Mouse (Mus musculus) brown adipose tissue, adult 24 weeks (tissue): ENCODE data around the gene Plekha6. TPM values are rescaled to one million over a fixed set of nuclear protein-coding genes. Genes with fewer than 3 reads are reported as not detected.

Experiments
- H3K27ac ChIP-seq: fragments of 200-500 bp; replicated peaks from 2 replicates; pipeline ENCODE4 v1.5.1; 2012; ENCODE audit warnings: low read depth, mild to moderate bottlenecking, low read length
- H3K4me1 ChIP-seq: fragments of 200-500 bp; 2 replicates; pipeline ENCODE4 v1.6.1; 2012; ENCODE audit warnings: low read length, mixed read lengths; ENCODE audit not compliant: control insufficient read depth, insufficient read depth, insufficient read length
- H3K4me3 ChIP-seq: fragments of 200-500 bp; 2 replicates; pipeline ENCODE4 v1.5.1; 2012; ENCODE audit warnings: low read depth, mild to moderate bottlenecking, low read length, moderate library complexity; ENCODE audit not compliant: insufficient read depth
- polyA plus RNA-seq: library from polyadenylated mRNA; stranded (reverse); fragments of >200 nt; gene quantifications from 2 replicates; pipeline ENCODE4 v1.2.4, GENCODE M21; 2012; ENCODE audit not compliant: missing spikeins, insufficient read depth, insufficient read length

Gene Plekha6
- 2.2 and 4.2 TPM in 2 replicates for polyA plus RNA-seq

GRCm38 (mm10) chr1:133163820-133164431, at the start of gene Plekha6:
Gene Plekha6, plus strand, starts transcription at chr1:133164210.
- Histone ChIP-seq H3K4me1 (no peaks in the 10 kb centered on the region), H3K27ac (no peak within 1 kb of the TSS), H3K4me3 (peak within 1 kb of the TSS; percentile 57)

- Histone ChIP-seq H3K4me3 (no peak overlapping the region), H3K4me1 (peaks cover 6% of the 10 kb centered on the region; the same call in 1 of the 2 replicates), H3K27ac (no peak overlapping the region)
Measured at GRCm38 (mm10) chr1:133116108-133116507, 47.9 kb upstream of the Plekha6 start.

- peaks cover 6% of the 10 kb centered on the region; the same call in 1 of the 2 replicates for H3K4me1 ChIP-seq
- H3K27ac ChIP-seq, result no peak overlapping the region
- no peak overlapping the region for H3K4me3 ChIP-seq
Measured at GRCm38 (mm10) chr1:133118127-133118526, 45.9 kb upstream of the Plekha6 start.

GRCm38 (mm10) chr1:133118844-133119243, 45.2 kb upstream of the Plekha6 start:
- H3K4me3 ChIP-seq, result no peak overlapping the region
- H3K4me1 ChIP-seq, result peaks cover 6% of the 10 kb centered on the region; the same call in 1 of the 2 replicates
- H3K27ac ChIP-seq, result no peak overlapping the region

GRCm38 (mm10) chr1:133119931-133120712, 43.9 kb upstream of the Plekha6 start:
- Histone ChIP-seq H3K4me1 (peaks cover 6% of the 10 kb centered on the region; the same call in 1 of the 2 replicates), H3K27ac (peak overlapping the region; percentile 96), H3K4me3 (no peak overlapping the region)

- Histone ChIP-seq H3K4me1 (peaks cover 6% of the 10 kb centered on the region; the same call in 1 of the 2 replicates), H3K27ac (peak overlapping the region; percentile 96), H3K4me3 (no peak overlapping the region)
Measured at GRCm38 (mm10) chr1:133121246-133121645, 42.8 kb upstream of the Plekha6 start.

GRCm38 (mm10) chr1:133124137-133124536, 39.9 kb upstream of the Plekha6 start:
- no peak overlapping the region for H3K27ac ChIP-seq
- 0 out of 2 replicates have a peak, but pooled peaks cover 4% of the 10 kb centered on the region for H3K4me1 ChIP-seq
- H3K4me3 ChIP-seq, result no peak overlapping the region

- H3K27ac ChIP-seq, result no peak overlapping the region
- no peak overlapping the region for H3K4me3 ChIP-seq
- H3K4me1 ChIP-seq, result 0 out of 2 replicates have a peak, but pooled peaks cover 2% of the 10 kb centered on the region
Measured at GRCm38 (mm10) chr1:133125640-133126364, 38.2 kb upstream of the Plekha6 start.

GRCm38 (mm10) chr1:133126365-133126740, 37.7 kb upstream of the Plekha6 start:
- H3K27ac ChIP-seq, result no peak overlapping the region
- no peak overlapping the region for H3K4me3 ChIP-seq
- no peaks in the 10 kb centered on the region for H3K4me1 ChIP-seq

- H3K27ac ChIP-seq, result no peak overlapping the region
Measured at GRCm38 (mm10) chr1:133127328-133127727, 36.7 kb upstream of the Plekha6 start.

GRCm38 (mm10) chr1:133129471-133130221, 34.4 kb upstream of the Plekha6 start:
- H3K4me3 ChIP-seq, result 0 out of 2 replicates have a peak overlapping the region, but pooled peaks have one; percentile 9

More at GRCm38 (mm10) chr1:133127328-133127727, 36.7 kb upstream of the Plekha6 start:
- Histone ChIP-seq H3K4me1 (no peaks in the 10 kb centered on the region), H3K4me3 (no peak overlapping the region)

GRCm38 (mm10) chr1:133130638-133131560, 33.1 kb upstream of the Plekha6 start, which contains the start of gene Ppp1r15b:
Gene Ppp1r15b, plus strand, starts transcription at chr1:133131143.
- Histone ChIP-seq H3K4me3 (peak within 1 kb of the TSS; percentile 91), H3K27ac (peak within 1 kb of the TSS; percentile 99), H3K4me1 (no peaks in the 10 kb centered on the region)

More at GRCm38 (mm10) chr1:133129471-133130221, 34.4 kb upstream of the Plekha6 start:
- H3K27ac ChIP-seq, result peak overlapping the region; percentile 93
- H3K4me1 ChIP-seq, result no peaks in the 10 kb centered on the region

- Histone ChIP-seq H3K4me1 (no peaks in the 10 kb centered on the region), H3K27ac (peak overlapping the region; percentile 99), H3K4me3 (peak overlapping the region; percentile 91)
Measured at GRCm38 (mm10) chr1:133131561-133131905, 32.5 kb upstream of the Plekha6 start.
